Comparison of ENCODE assay signal across 21 mouse cellular contexts in the genomic region with DNA sequence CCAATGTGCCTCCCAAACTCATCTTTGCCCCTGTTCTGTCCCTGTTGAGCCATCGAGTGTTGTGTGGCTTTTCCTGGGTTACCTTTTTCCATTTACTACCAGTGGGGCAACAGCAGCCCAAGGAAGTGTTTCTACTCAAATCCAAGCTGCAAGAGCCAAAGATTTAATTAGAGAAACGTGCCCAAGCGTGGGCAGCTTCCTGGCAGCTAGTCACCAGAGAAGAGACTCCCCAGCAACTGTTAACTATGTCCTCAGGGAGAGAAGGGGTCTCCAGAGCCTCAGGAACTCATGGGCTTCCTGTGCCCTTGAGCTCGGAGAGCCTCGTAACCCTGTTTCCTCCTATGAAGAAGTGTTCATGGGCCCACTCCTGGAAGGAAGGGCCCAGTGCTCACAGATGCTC. TPM values are rescaled to one million over a fixed set of nuclear protein-coding genes. Genes with fewer than 3 reads are reported as not detected.
DNase-seq lines count a peak whose midpoint lies in the region; TF ChIP-seq lines count a peak whose summit lies in the region.
"Had no signal": no experiment of that assay in that cellular context is flagged by ENCODE, and none has a peak within 500 bp of the region (broad histone marks: within the 10 kb centered on the region; RNA-seq: fewer than 3 reads in every experiment).

No protein-coding gene starts in this region.

- TF ChIP-seq POLR2A in testis, adult 2 months (IDR thresholded peaks at IDR 0.05; ENCODE audit: control insufficient read depth, low read depth, low read length), result no peak

- H3K36me3 ChIP-seq in testis, adult 2 months (ENCODE audit: control insufficient read depth, insufficient read depth, low read length), result no peaks in the 10 kb centered on the region
- H3K36me3 ChIP-seq: G1E had no signal

- TF ChIP-seq CTCF in testis, adult 2 months (IDR thresholded peaks at IDR 0.05; ENCODE audit: control insufficient read depth, insufficient read depth, insufficient replicate concordance, low read depth, low read length), result no peak

- peak overlapping the region; percentile 88 for H3K4me3 ChIP-seq in testis, adult 2 months (ENCODE audit: control insufficient read depth, low read depth, low read length)

- DNase-seq in heart, adult 11 months, result peak; percentile 57
- DNase-seq in heart, adult 18-20 months, result no peak
- DNase-seq in right cerebral cortex, postnatal 10 days (ENCODE audit: low spot score in 2 of 2), result peak; percentile 50 to 51
- no peak for DNase-seq in right cerebral cortex, adult 2 months (ENCODE audit: low spot score in 2 of 2)
- DNase-seq in testis, postnatal 10 days (ENCODE audit: low spot score), result no peak
- DNase-seq in MN1 (ENCODE audit: low spot score), result peak; percentile 25
- DNase-seq in gastrocnemius, postnatal 25 days, result no peak
- DNase-seq: adrenal gland, adult 2 months; adrenal gland, adult 8-10 months; adrenal gland, postnatal 10 days; adrenal gland, postnatal 14 days; adrenal gland, postnatal 25 days; adrenal gland, postnatal 36 days; B cell, adult 2 months; cerebellum, adult 11 months; cerebellum, adult 11-12 months; cerebellum, adult 18-20 months had no signal

- no peaks in the 10 kb centered on the region for H3K27me3 ChIP-seq in testis, adult 2 months (ENCODE audit: control insufficient read depth, insufficient read depth, low read length)
- H3K27me3 ChIP-seq: CH12.LX, Patski had no signal

- peak overlapping the region; percentile 1; the same call in 1 of the 2 replicates for H3K27ac ChIP-seq in testis, adult 2 months (ENCODE audit: control insufficient read depth, insufficient read depth, low read depth, low read length)

- peaks cover 13% of the 10 kb centered on the region for H3K4me1 ChIP-seq in testis, adult 2 months (ENCODE audit: control insufficient read depth, insufficient read depth, low read length)

RNA-seq across cellular contexts. Expression of gene Mapk3, which starts 18.4 kb away (rescaled TPM):
- 10 to 100 TPM; 37.2 to 46.7 TPM for total RNA-seq in heart, adult 18-20 months (2021)
- polyA plus RNA-seq in testis, adult 2 months (2012; rRNA removed), result 337 and 349 TPM in 2 replicates
- 10 to 100 TPM; 21.4 to 23.8 TPM for total RNA-seq in gastrocnemius, postnatal 25 days (2021)

RNA-seq across cellular contexts. Expression of gene Gdpd3, which starts 25.2 kb away (rescaled TPM):
- 1 to 10 TPM in 1 of 2 experiments, under 1 TPM in 1; 0.27 to 1.6 TPM for total RNA-seq in heart, adult 18-20 months (2021)
- 3.5 and 3.9 TPM in 2 replicates for polyA plus RNA-seq in testis, adult 2 months (2012; rRNA removed)
- 1 to 10 TPM in 1 of 2 experiments, under 1 TPM in 1; 0.49 to 1.6 TPM for total RNA-seq in gastrocnemius, postnatal 25 days (2021)

RNA-seq across cellular contexts. Expression of gene Coro1a, which starts 33.4 kb away (rescaled TPM):
- total RNA-seq in heart, adult 18-20 months (2021), result 10 to 100 TPM in 1 of 2 experiments, 1 to 10 TPM in 1; 9.3 to 28.6 TPM
- polyA plus RNA-seq in testis, adult 2 months (2012; rRNA removed), result 2.5 and 2.6 TPM in 2 replicates
- 1 to 10 TPM; 2.1 to 3.3 TPM for total RNA-seq in gastrocnemius, postnatal 25 days (2021)

RNA-seq across cellular contexts. Expression of gene Ypel3, which starts 35.8 kb away (rescaled TPM):
- total RNA-seq in heart, adult 18-20 months (2021), result 10 to 100 TPM; 43.4 to 73.3 TPM
- 74.3 and 92.1 TPM in 2 replicates for polyA plus RNA-seq in testis, adult 2 months (2012; rRNA removed)
- total RNA-seq in gastrocnemius, postnatal 25 days (2021), result 10 to 100 TPM; 63.8 to 69.0 TPM

RNA-seq across cellular contexts. Expression of gene Tbx6, which starts 40.3 kb away (rescaled TPM):
- total RNA-seq in heart, adult 18-20 months (2021), result under 1 TPM; 0.27 to 0.64 TPM
- 1.1 and 1.2 TPM in 2 replicates for polyA plus RNA-seq in testis, adult 2 months (2012; rRNA removed)
- under 1 TPM; 0.20 to 0.62 TPM for total RNA-seq in gastrocnemius, postnatal 25 days (2021)

Comparison
In these comparisons a context has a peak if more than half of its experiments do, and no peak if none do; other contexts are left out.
1. DNase-seq: peak in heart, adult 11 months (single experiment), right cerebral cortex, postnatal 10 days (2 of 2) and MN1 (single experiment); none in heart, adult 18-20 months (0 of 2), right cerebral cortex, adult 2 months (0 of 2), testis, postnatal 10 days (single experiment) and gastrocnemius, postnatal 25 days (single experiment).